Mouse (Mus musculus): ENCODE measurements around the gene Pdk1. TPM values are rescaled to one million over a fixed set of nuclear protein-coding genes. Genes with fewer than 3 reads are reported as not detected.
A peak's percentile ranks its signal among the peaks of the same experiment; 100 is the strongest.

Gene Pdk1
- polyA plus RNA-seq (2014; fragmentation: Nextera tagmentation; extraction: Ambion mirVana): 29.8 and 31.0 TPM in 2 replicates

- DNase-seq (ENCODE audit: low spot score) (peak; percentile 99), ATAC-seq (ENCODE audit: low FRiP score) (peak; percentile 97)
- peak within 1 kb of the TSS; percentile 71 for H3K27ac ChIP-seq (ENCODE audit: low read depth, low read length)
- peak within 1 kb of the TSS; percentile 80 for H3K9ac ChIP-seq (ENCODE audit: low read depth, low read length)
- H3K27me3 ChIP-seq (ENCODE audit: control insufficient read depth, insufficient read depth, low read length): no peaks in the 10 kb centered on the region; the same call in 1 of the 2 replicates
- WGBS: under 1% methylated on average over 35 of the region's 55 CpGs
- peaks cover 4% of the 10 kb centered on the region; the same call in 1 of the 2 replicates for H3K4me1 ChIP-seq (replicated peaks; ENCODE audit: control insufficient read depth, insufficient read depth, low read length)
- H3K4me3 ChIP-seq (ENCODE audit: low read depth, low read length): peak within 1 kb of the TSS; percentile 82
- no peaks in the 10 kb centered on the region for H3K9me3 ChIP-seq (ENCODE audit: control insufficient read depth, low read length)
- H3K36me3 ChIP-seq (ENCODE audit: control insufficient read depth, insufficient read depth, low read length): no peaks in the 10 kb centered on the region
- peak within 1 kb of the TSS; percentile 90 for H3K4me2 ChIP-seq (replicated peaks; ENCODE audit: low read depth, low read length)
Observed at GRCm38 (mm10) chr2:71872801-71873443, at the start of gene Pdk1. Gene Pdk1 (plus strand): TSS chr2:71873224.

DNA sequence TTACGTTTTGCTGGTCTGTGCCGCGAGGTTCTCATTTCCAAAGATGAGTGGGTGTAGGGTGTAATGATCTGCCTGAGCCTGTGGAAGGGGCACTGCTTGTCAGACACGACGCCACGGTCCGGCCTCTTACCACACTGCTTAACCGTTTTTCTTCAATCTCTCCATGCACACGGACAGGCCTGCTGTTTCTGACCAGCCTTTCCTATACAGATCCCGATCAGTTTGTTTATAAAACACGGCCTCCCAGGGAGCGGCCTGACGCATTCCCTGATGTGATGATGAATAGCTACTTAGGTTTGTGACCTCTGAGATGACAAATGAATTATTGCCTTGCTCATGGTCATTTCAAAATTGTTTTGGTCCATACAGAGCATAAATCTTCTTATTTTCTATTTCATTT lies 48.9 kb upstream of the Pdk1 start:
- no peaks in the 10 kb centered on the region for H3K27me3 ChIP-seq (ENCODE audit: control insufficient read depth, insufficient read depth, low read length)
- ATAC-seq (ENCODE audit: low FRiP score) (no peak), DNase-seq (ENCODE audit: low spot score) (no peak)
- H3K4me3 ChIP-seq (ENCODE audit: low read depth, low read length): no peak overlapping the region
- no peak overlapping the region for H3K27ac ChIP-seq (ENCODE audit: low read depth, low read length)
- no peaks in the 10 kb centered on the region for H3K9me3 ChIP-seq (ENCODE audit: control insufficient read depth, low read length)
- 55% methylated on average over 13 of the region's 13 CpGs for WGBS
- H3K9ac ChIP-seq (ENCODE audit: low read depth, low read length): no peak overlapping the region
- no peak overlapping the region for H3K4me2 ChIP-seq (replicated peaks; ENCODE audit: low read depth, low read length)
- H3K36me3 ChIP-seq (ENCODE audit: control insufficient read depth, insufficient read depth, low read length): no peaks in the 10 kb centered on the region; the same call in 1 of the 2 replicates
- H3K4me1 ChIP-seq (replicated peaks; ENCODE audit: control insufficient read depth, insufficient read depth, low read length): no peaks in the 10 kb centered on the region

DNA sequence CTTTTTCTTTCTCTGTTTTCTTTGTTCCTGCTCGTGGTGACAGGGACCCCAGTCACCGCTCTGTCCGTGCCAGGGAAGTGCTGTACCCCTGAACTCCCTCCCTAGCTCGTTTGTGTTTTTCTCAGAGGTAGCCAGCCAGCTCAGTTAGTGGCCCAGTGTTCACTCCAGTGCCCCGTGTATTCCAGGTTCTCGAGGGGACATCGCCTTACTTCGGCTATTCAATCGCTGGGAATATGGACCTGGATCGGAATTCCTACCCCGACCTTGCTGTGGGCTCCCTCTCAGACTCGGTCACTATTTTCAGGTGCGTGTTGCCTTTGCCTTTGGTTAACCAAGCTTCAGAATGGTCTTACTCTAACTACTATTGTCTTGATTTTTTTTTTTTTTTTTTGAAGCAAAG lies 45.3 kb upstream of the Pdk1 start:
- ATAC-seq (ENCODE audit: low FRiP score) (no peak), DNase-seq (ENCODE audit: low spot score) (no peak)
- no peaks in the 10 kb centered on the region for H3K4me1 ChIP-seq (replicated peaks; ENCODE audit: control insufficient read depth, insufficient read depth, low read length)
- no peak overlapping the region for H3K4me3 ChIP-seq (ENCODE audit: low read depth, low read length)
- H3K36me3 ChIP-seq (ENCODE audit: control insufficient read depth, insufficient read depth, low read length): no peaks in the 10 kb centered on the region
- WGBS: 81% methylated on average over 13 of the region's 13 CpGs
- H3K27ac ChIP-seq (ENCODE audit: low read depth, low read length): no peak overlapping the region
- H3K4me2 ChIP-seq (replicated peaks; ENCODE audit: low read depth, low read length): no peak overlapping the region
- H3K27me3 ChIP-seq (ENCODE audit: control insufficient read depth, insufficient read depth, low read length): no peaks in the 10 kb centered on the region
- no peak overlapping the region for H3K9ac ChIP-seq (ENCODE audit: low read depth, low read length)
- H3K9me3 ChIP-seq (ENCODE audit: control insufficient read depth, low read length): no peaks in the 10 kb centered on the region

DNA sequence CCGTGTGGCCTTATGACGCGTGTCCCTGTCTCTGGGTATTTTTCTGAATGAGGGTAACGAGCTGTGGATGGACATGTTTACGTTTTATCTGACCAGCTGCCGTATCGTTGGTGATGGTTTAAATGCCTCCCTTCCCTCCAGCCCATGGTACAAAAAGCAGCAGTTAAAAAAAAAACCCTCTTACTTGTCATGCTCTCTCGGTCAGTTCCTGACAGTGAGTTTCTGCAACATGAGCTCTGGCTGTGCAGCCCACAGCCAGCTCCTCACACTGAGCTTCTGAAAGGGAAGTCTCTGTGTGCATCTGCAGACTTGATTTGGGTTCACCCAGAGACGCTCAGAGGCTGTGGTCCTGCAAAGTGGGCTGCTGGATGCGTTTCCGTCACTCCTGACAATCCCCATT lies 44.1 kb upstream of the Pdk1 start:
- no peak overlapping the region for H3K4me3 ChIP-seq (ENCODE audit: low read depth, low read length)
- no peak overlapping the region for H3K4me2 ChIP-seq (replicated peaks; ENCODE audit: low read depth, low read length)
- H3K36me3 ChIP-seq (ENCODE audit: control insufficient read depth, insufficient read depth, low read length): no peaks in the 10 kb centered on the region
- no peak overlapping the region for H3K9ac ChIP-seq (ENCODE audit: low read depth, low read length)
- no peak for DNase-seq (ENCODE audit: low spot score)
- WGBS: 65% methylated on average over 11 of the region's 11 CpGs
- no peaks in the 10 kb centered on the region for H3K4me1 ChIP-seq (replicated peaks; ENCODE audit: control insufficient read depth, insufficient read depth, low read length)
- no peaks in the 10 kb centered on the region for H3K27me3 ChIP-seq (ENCODE audit: control insufficient read depth, insufficient read depth, low read length)
- H3K9me3 ChIP-seq (ENCODE audit: control insufficient read depth, low read length): no peaks in the 10 kb centered on the region
- ATAC-seq (ENCODE audit: low FRiP score): no peak
- no peak overlapping the region for H3K27ac ChIP-seq (ENCODE audit: low read depth, low read length)

GRCm38 (mm10) chr2:71833626-71834025 lies 39.4 kb upstream of the Pdk1 start:
- 88% methylated on average over 6 of the region's 6 CpGs for WGBS
- H3K9me3 ChIP-seq (ENCODE audit: control insufficient read depth, low read length): no peaks in the 10 kb centered on the region
- no peaks in the 10 kb centered on the region for H3K4me1 ChIP-seq (replicated peaks; ENCODE audit: control insufficient read depth, insufficient read depth, low read length)
- DNase-seq (ENCODE audit: low spot score) (no peak), ATAC-seq (ENCODE audit: low FRiP score) (no peak)
- H3K36me3 ChIP-seq (ENCODE audit: control insufficient read depth, insufficient read depth, low read length): no peaks in the 10 kb centered on the region
- H3K4me3 ChIP-seq (ENCODE audit: low read depth, low read length): no peak overlapping the region
- no peak overlapping the region for H3K4me2 ChIP-seq (replicated peaks; ENCODE audit: low read depth, low read length)
- no peak overlapping the region for H3K27ac ChIP-seq (ENCODE audit: low read depth, low read length)
- H3K27me3 ChIP-seq (ENCODE audit: control insufficient read depth, insufficient read depth, low read length): no peaks in the 10 kb centered on the region
- no peak overlapping the region for H3K9ac ChIP-seq (ENCODE audit: low read depth, low read length)

- DNase-seq (ENCODE audit: low spot score): no peak
- ATAC-seq (ENCODE audit: low FRiP score): no peak
- Histone ChIP-seq H3K27me3 (ENCODE audit: control insufficient read depth, insufficient read depth, low read length) (no peaks in the 10 kb centered on the region), H3K27ac (ENCODE audit: low read depth, low read length) (no peak overlapping the region), H3K36me3 (ENCODE audit: control insufficient read depth, insufficient read depth, low read length) (no peaks in the 10 kb centered on the region), H3K9me3 (ENCODE audit: control insufficient read depth, low read length) (no peaks in the 10 kb centered on the region), H3K4me3 (ENCODE audit: low read depth, low read length) (no peak overlapping the region), H3K9ac (ENCODE audit: low read depth, low read length) (no peak overlapping the region), H3K4me1 (replicated peaks; ENCODE audit: control insufficient read depth, insufficient read depth, low read length) (no peaks in the 10 kb centered on the region), H3K4me2 (replicated peaks; ENCODE audit: low read depth, low read length) (no peak overlapping the region)
- WGBS: 76% methylated on average over 7 of the region's 7 CpGs
Observed at GRCm38 (mm10) chr2:71834371-71834770, 38.7 kb upstream of the Pdk1 start.

GRCm38 (mm10) chr2:71835556-71835955 lies 37.5 kb upstream of the Pdk1 start:
- no peak for DNase-seq (ENCODE audit: low spot score)
- H3K4me3 ChIP-seq (ENCODE audit: low read depth, low read length): no peak overlapping the region
- H3K36me3 ChIP-seq (ENCODE audit: control insufficient read depth, insufficient read depth, low read length): no peaks in the 10 kb centered on the region
- 88% methylated on average over 8 of the region's 8 CpGs for WGBS
- no peak overlapping the region for H3K9ac ChIP-seq (ENCODE audit: low read depth, low read length)
- no peak for ATAC-seq (ENCODE audit: low FRiP score)
- H3K4me2 ChIP-seq (replicated peaks; ENCODE audit: low read depth, low read length): no peak overlapping the region
- no peak overlapping the region for H3K27ac ChIP-seq (ENCODE audit: low read depth, low read length)
- no peaks in the 10 kb centered on the region for H3K27me3 ChIP-seq (ENCODE audit: control insufficient read depth, insufficient read depth, low read length)
- no peaks in the 10 kb centered on the region for H3K4me1 ChIP-seq (replicated peaks; ENCODE audit: control insufficient read depth, insufficient read depth, low read length)
- no peaks in the 10 kb centered on the region for H3K9me3 ChIP-seq (ENCODE audit: control insufficient read depth, low read length)

DNA sequence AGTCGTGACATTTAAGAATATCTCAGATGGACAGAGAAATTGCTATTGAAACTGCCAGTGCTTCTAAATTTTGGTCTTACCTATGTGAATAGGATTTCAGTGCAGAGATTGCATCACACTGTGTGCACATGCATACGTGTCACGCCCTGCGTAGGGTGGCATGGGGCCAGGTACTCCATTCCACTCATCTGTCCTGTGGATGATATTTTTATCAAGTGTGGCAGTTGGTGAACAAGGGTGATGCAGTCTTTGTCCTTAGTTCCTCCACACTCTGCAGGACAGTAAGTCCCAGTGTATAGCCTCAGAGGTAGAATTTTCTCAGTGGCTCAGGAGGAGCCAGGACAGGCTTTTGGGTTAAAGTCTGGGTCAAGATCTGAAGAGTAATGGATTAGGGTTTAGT lies 36.8 kb upstream of the Pdk1 start:
- H3K4me3 ChIP-seq (ENCODE audit: low read depth, low read length): no peak overlapping the region
- 93% methylated on average over 4 of the region's 4 CpGs for WGBS
- H3K4me1 ChIP-seq (replicated peaks; ENCODE audit: control insufficient read depth, insufficient read depth, low read length): no peaks in the 10 kb centered on the region
- DNase-seq (ENCODE audit: low spot score) (no peak), ATAC-seq (ENCODE audit: low FRiP score) (no peak)
- no peak overlapping the region for H3K27ac ChIP-seq (ENCODE audit: low read depth, low read length)
- H3K36me3 ChIP-seq (ENCODE audit: control insufficient read depth, insufficient read depth, low read length): no peaks in the 10 kb centered on the region
- H3K9ac ChIP-seq (ENCODE audit: low read depth, low read length): no peak overlapping the region
- H3K27me3 ChIP-seq (ENCODE audit: control insufficient read depth, insufficient read depth, low read length): no peaks in the 10 kb centered on the region
- H3K9me3 ChIP-seq (ENCODE audit: control insufficient read depth, low read length): no peaks in the 10 kb centered on the region
- H3K4me2 ChIP-seq (replicated peaks; ENCODE audit: low read depth, low read length): no peak overlapping the region

GRCm38 (mm10) chr2:71837261-71837660 lies 35.8 kb upstream of the Pdk1 start:
- H3K4me2 ChIP-seq (replicated peaks; ENCODE audit: low read depth, low read length): no peak overlapping the region
- no peak overlapping the region for H3K4me3 ChIP-seq (ENCODE audit: low read depth, low read length)
- no peaks in the 10 kb centered on the region for H3K27me3 ChIP-seq (ENCODE audit: control insufficient read depth, insufficient read depth, low read length)
- no peak for ATAC-seq (ENCODE audit: low FRiP score)
- no peak overlapping the region for H3K9ac ChIP-seq (ENCODE audit: low read depth, low read length)
- H3K9me3 ChIP-seq (ENCODE audit: control insufficient read depth, low read length): no peaks in the 10 kb centered on the region
- no peaks in the 10 kb centered on the region for H3K4me1 ChIP-seq (replicated peaks; ENCODE audit: control insufficient read depth, insufficient read depth, low read length)
- no peak for DNase-seq (ENCODE audit: low spot score)
- H3K36me3 ChIP-seq (ENCODE audit: control insufficient read depth, insufficient read depth, low read length): no peaks in the 10 kb centered on the region
- WGBS: 55% methylated on average over 4 of the region's 4 CpGs
- H3K27ac ChIP-seq (ENCODE audit: low read depth, low read length): no peak overlapping the region

All from hindbrain, embryonic 11.5 days (tissue).